Mouse (Mus musculus) liver, embryonic 12.5 days (tissue): ENCODE measurements around the gene Rap2c. TPM values are rescaled to one million over a fixed set of nuclear protein-coding genes. Genes with fewer than 3 reads are reported as not detected.

Experiments
- ATAC-seq: fragments of 200-750 bp; cut with Nextera tagmentation; 2 replicates; pipeline ENCODE4 v1.8.0; 2017; ENCODE audit warnings: moderate number of reproducible peaks, mild to moderate bottlenecking, moderate library complexity
- H3K27ac ChIP-seq: fragments of 300-500 bp; sonication (generic); 2 replicates; pipeline ENCODE4 v1.5.1; 2016; ENCODE audit warnings: mild to moderate bottlenecking
- H3K27me3 ChIP-seq: fragments of 300-500 bp; sonication (generic); replicated peaks from 2 replicates; pipeline ENCODE4 v1.6.1; 2016; ENCODE audit warnings: mild to moderate bottlenecking, moderate library complexity
- H3K36me3 ChIP-seq: fragments of 300-500 bp; sonication (generic); 2 replicates; pipeline ENCODE4 v1.6.1; 2016; ENCODE audit warnings: mild to moderate bottlenecking, moderate library complexity
- H3K4me1 ChIP-seq: fragments of 300-500 bp; sonication (generic); 2 replicates; pipeline ENCODE4 v1.6.1; 2016
- H3K4me2 ChIP-seq: fragments of 300-500 bp; sonication (generic); 2 replicates; pipeline ENCODE4 v1.6.1; 2016; ENCODE audit warnings: mild to moderate bottlenecking, moderate library complexity
- H3K4me3 ChIP-seq: fragments of 300-500 bp; sonication (generic); 2 replicates; pipeline ENCODE4 v1.5.1; 2016; ENCODE audit warnings: mild to moderate bottlenecking, moderate library complexity
- H3K9ac ChIP-seq: fragments of 300-500 bp; sonication (generic); 2 replicates; pipeline ENCODE4 v1.6.1; 2016; ENCODE audit warnings: mild to moderate bottlenecking, moderate library complexity
- H3K9me3 ChIP-seq: fragments of 300-500 bp; sonication (generic); replicated peaks from 2 replicates; pipeline ENCODE4 v1.6.1; 2016; ENCODE audit warnings: mild to moderate bottlenecking, moderate library complexity
- WGBS: fragments of 180-500 bp; shearing (Covaris S2); methylation state at CpG from one replicate; pipeline ENCODE4 v1.1.7; 2016; ENCODE audit not compliant: insufficient replicate concordance; 5-methylcytosine and 5-hydroxymethylcytosine counted together
- polyA plus RNA-seq: library from polyadenylated mRNA; unstranded; fragments of >200 nt; fragmentation: Nextera tagmentation; extraction: Ambion mirVana; gene quantifications from 2 replicates; pipeline ENCODE4 v1.2.1, GENCODE M21; 2016

Gene Rap2c
- polyA plus RNA-seq, 1 experiment from 2014 or later: 11.9 TPM

DNA sequence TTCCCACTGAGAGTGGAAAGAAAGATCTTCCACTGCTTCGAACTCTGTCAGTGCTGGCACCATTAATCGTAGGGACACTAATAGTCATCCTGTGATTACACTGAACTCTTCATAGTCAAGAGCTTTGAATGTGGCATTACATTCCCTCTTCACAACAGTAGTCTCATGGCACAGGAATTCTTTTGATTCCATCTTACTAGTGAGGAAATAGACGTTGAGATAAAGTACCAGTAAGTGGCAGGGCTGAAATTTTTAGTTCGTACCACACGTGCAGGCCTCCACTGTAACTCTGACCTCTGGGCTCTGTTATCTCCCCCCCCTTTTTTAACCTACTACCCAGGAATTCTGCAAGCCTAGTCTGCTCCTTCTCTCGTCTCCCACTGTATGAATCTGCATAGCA, 54.9 kb downstream of the Rap2c start:
- ATAC-seq: no peak
- H3K27me3 ChIP-seq: no peaks in the 10 kb centered on the region
- no peaks in the 10 kb centered on the region for H3K36me3 ChIP-seq
- H3K4me1 ChIP-seq: no peaks in the 10 kb centered on the region
- no peak overlapping the region for H3K4me3 ChIP-seq
- no peak overlapping the region for H3K9ac ChIP-seq
- 52% methylated on average over 6 of the region's 6 CpGs for WGBS
- no peak overlapping the region for H3K27ac ChIP-seq
- no peaks in the 10 kb centered on the region for H3K9me3 ChIP-seq
- no peak overlapping the region for H3K4me2 ChIP-seq

Other genes with a start within 250 kb of the Rap2c start
- gene Stk26, start 177.0 kb downstream of the Rap2c start, polyA plus RNA-seq: 4.0 and 4.5 TPM in 2 replicates
- 0.11 and 0.14 TPM in 2 replicates for gene Frmd7, start 75.3 kb downstream of the Rap2c start, polyA plus RNA-seq
- 7.8 and 8.5 TPM in 2 replicates for gene Mbnl3, start 188.5 kb upstream of the Rap2c start, polyA plus RNA-seq